Mouse (Mus musculus): ENCODE measurements around the gene Ilf3.
A peak's percentile ranks its signal among the peaks of the same experiment; 100 is the strongest.
"Not testable (repeated sequence)": the region's sequence is repeated elsewhere in the genome, so short reads cannot be mapped to it uniquely, and the experiment has no call there.

Gene Ilf3

GRCm38 (mm10) chr9:21367357-21368111 is at the start of gene Ilf3:
Ilf3 (plus strand) TSS chr9:21367871.
- peak; percentile 100 for DNase-seq

- no peak for DNase-seq
These were observed 48.9 kb upstream of the Ilf3 start for GRCm38 (mm10) chr9:21318792-21319191.

GRCm38 (mm10) chr9:21319503-21319902 is 48.2 kb upstream of the Ilf3 start:
- DNase-seq = no peak

- no peak for DNase-seq
These were observed 47.4 kb upstream of the Ilf3 start for GRCm38 (mm10) chr9:21320280-21320618.

GRCm38 (mm10) chr9:21320619-21321512 is 46.8 kb upstream of the Ilf3 start, which contains the start of gene Slc44a2:
Slc44a2 (plus strand) TSS chr9:21320698.
- peak; percentile 87 to 93 for DNase-seq

- peak in 1 of 2 experiments; percentile 31 for DNase-seq
These were observed 46.2 kb upstream of the Ilf3 start for GRCm38 (mm10) chr9:21321513-21321835.

- DNase-seq = peak in 1 of 2 experiments; percentile 40
These were observed 45.3 kb upstream of the Ilf3 start for GRCm38 (mm10) chr9:21322211-21322916.

GRCm38 (mm10) chr9:21322917-21323297 is 44.8 kb upstream of the Ilf3 start:
- not testable (repeated sequence) for DNase-seq

GRCm38 (mm10) chr9:21324269-21324668 is 43.4 kb upstream of the Ilf3 start:
- DNase-seq = peak; percentile 45 to 48

GRCm38 (mm10) chr9:21327569-21327968 is 40.1 kb upstream of the Ilf3 start:
- DNase-seq = no peak

- DNase-seq = no peak
These were observed 39.6 kb upstream of the Ilf3 start for GRCm38 (mm10) chr9:21328041-21328440.

- no peak for DNase-seq
These were observed 38.6 kb upstream of the Ilf3 start for GRCm38 (mm10) chr9:21329041-21329440.

GRCm38 (mm10) chr9:21329699-21330289 is 37.9 kb upstream of the Ilf3 start:
- DNase-seq = no peak

GRCm38 (mm10) chr9:21331365-21332140 is 36.1 kb upstream of the Ilf3 start:
- no peak for DNase-seq

GRCm38 (mm10) chr9:21332161-21333061 is 35.3 kb upstream of the Ilf3 start:
- no peak for DNase-seq

GRCm38 (mm10) chr9:21333523-21333922 is 34.1 kb upstream of the Ilf3 start:
- DNase-seq = no peak

- DNase-seq = no peak
These were observed 32.9 kb upstream of the Ilf3 start for GRCm38 (mm10) chr9:21334747-21335146.

GRCm38 (mm10) chr9:21335391-21335790 is 32.3 kb upstream of the Ilf3 start:
- no peak for DNase-seq

GRCm38 (mm10) chr9:21336491-21336890 is 31.2 kb upstream of the Ilf3 start:
- no peak for DNase-seq

- DNase-seq = no peak
These were observed 30.0 kb upstream of the Ilf3 start for GRCm38 (mm10) chr9:21337652-21338051.

- no peak for DNase-seq
These were observed 27.3 kb upstream of the Ilf3 start for GRCm38 (mm10) chr9:21340411-21340810.

Measured in cerebellum, postnatal 25 days (tissue).